Mouse (Mus musculus) liver, adult 2 months (tissue): ENCODE data around the gene Arf6.

Source experiments
- CTCF ChIP-seq: fragments of 200-500 bp; IDR thresholded peaks from 2 replicates; pipeline ENCODE4 v1.5.1; 2011; ENCODE audit warnings: low read depth, low read length, control low read depth
- POLR2A ChIP-seq: fragments of 200-500 bp; IDR thresholded peaks from 2 replicates; pipeline ENCODE4 v1.6.1; 2011; ENCODE audit warnings: low read length, control low read depth; ENCODE audit not compliant: insufficient read depth; ENCODE audit errors: extremely low read depth

- no peak for TF ChIP-seq CTCF
- no peak for TF ChIP-seq POLR2A
Observed at GRCm38 (mm10) chr12:69372731-69373331, 881 bp downstream of the Arf6 start.
